Mouse (Mus musculus) heart, embryonic 16.5 days (tissue): ENCODE results near the gene Acsl5. TPM values are rescaled to one million over a fixed set of nuclear protein-coding genes. Genes with fewer than 3 reads are reported as not detected.
A peak's percentile ranks its signal among the peaks of the same experiment; 100 is the strongest.

Source experiments
- ATAC-seq: fragments of 200-750 bp; cut with Nextera tagmentation; replicated peaks from 2 replicates; pipeline ENCODE4 v1.8.0; 2017; ENCODE audit warnings: moderate number of reproducible peaks; ENCODE audit not compliant: insufficient read depth, low FRiP score; ENCODE audit errors: extremely low read depth
- H3K27ac ChIP-seq: fragments of 300-500 bp; sonication (generic); 2 replicates; pipeline ENCODE4 v1.5.1; 2014; ENCODE audit warnings: mild to moderate bottlenecking, low read length, control low read depth, moderate library complexity
- H3K27me3 ChIP-seq: fragments of 300-500 bp; sonication (generic); 2 replicates; pipeline ENCODE4 v1.6.1; 2014; ENCODE audit warnings: low read length, mixed read lengths; ENCODE audit not compliant: control insufficient read depth, insufficient read depth
- H3K36me3 ChIP-seq: fragments of 300-500 bp; sonication (generic); 2 replicates; pipeline ENCODE4 v1.6.1; 2014; ENCODE audit not compliant: control insufficient read depth, insufficient read depth
- H3K4me1 ChIP-seq: fragments of 300-500 bp; sonication (generic); 2 replicates; pipeline ENCODE4 v1.6.1; 2014; ENCODE audit warnings: low read length, mixed read lengths; ENCODE audit not compliant: control insufficient read depth, insufficient read depth
- H3K4me2 ChIP-seq: fragments of 300-500 bp; sonication (generic); 2 replicates; pipeline ENCODE4 v1.6.1; 2014; ENCODE audit warnings: low read depth, mild to moderate bottlenecking, control low read depth, low read length
- H3K4me3 ChIP-seq: fragments of 300-500 bp; sonication (generic); 2 replicates; pipeline ENCODE4 v1.5.1; 2014; ENCODE audit warnings: mild to moderate bottlenecking, control low read depth, low read length
- H3K9ac ChIP-seq: fragments of 300-500 bp; sonication (generic); 2 replicates; pipeline ENCODE4 v1.6.1; 2014; ENCODE audit warnings: low read length, control low read depth
- H3K9me3 ChIP-seq: fragments of 300-500 bp; sonication (generic); replicated peaks from 2 replicates; pipeline ENCODE4 v1.6.1; 2016; ENCODE audit warnings: low read length; ENCODE audit not compliant: control insufficient read depth
- WGBS: fragments of 180-500 bp; shearing (Covaris S2); extraction: QIAGEN DNeasy Blood & Tissue Kit; methylation state at CpG from one replicate; pipeline ENCODE4 v1.1.7; 2014; 5-methylcytosine and 5-hydroxymethylcytosine counted together
- polyA plus RNA-seq: library from polyadenylated mRNA; unstranded; fragments of >200 nt; fragmentation: Nextera tagmentation; extraction: Ambion mirVana; gene quantifications from 2 replicates; pipeline ENCODE4 v1.2.1, GENCODE M21; 2015

Gene Acsl5
- polyA plus RNA-seq, 1 experiment from 2014 or later: 37.0 TPM

DNA sequence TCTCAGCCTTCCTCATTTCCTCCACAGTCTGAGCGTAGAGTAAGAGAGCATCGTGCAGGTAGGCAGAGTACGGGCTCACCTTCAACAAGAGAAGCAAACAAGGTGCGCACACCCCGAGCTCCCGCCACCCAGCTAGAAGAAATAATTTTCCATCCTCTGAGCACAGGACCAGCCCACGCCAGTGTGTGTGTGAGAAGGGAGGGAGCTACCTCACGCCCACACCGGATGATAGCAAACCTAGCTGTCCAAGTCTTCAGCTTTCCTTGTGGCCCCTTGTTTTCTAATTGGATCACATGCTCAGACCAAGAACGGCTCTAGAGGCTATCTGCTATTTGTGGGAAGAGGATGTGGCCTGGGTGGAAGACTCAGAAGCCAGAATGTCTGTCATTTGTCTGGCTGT, 20.7 kb upstream of the Acsl5 start:
- H3K36me3 ChIP-seq: no peaks in the 10 kb centered on the region
- 63% methylated on average over 10 of the region's 10 CpGs for WGBS
- H3K27me3 ChIP-seq: no peaks in the 10 kb centered on the region
- H3K4me2 ChIP-seq: no peak overlapping the region
- H3K9me3 ChIP-seq: no peaks in the 10 kb centered on the region
- H3K9ac ChIP-seq: no peak overlapping the region
- no peak overlapping the region for H3K4me3 ChIP-seq
- ATAC-seq: no peak
- H3K4me1 ChIP-seq: peaks cover 2% of the 10 kb centered on the region; the same call in 1 of the 2 replicates
- no peak overlapping the region for H3K27ac ChIP-seq

DNA sequence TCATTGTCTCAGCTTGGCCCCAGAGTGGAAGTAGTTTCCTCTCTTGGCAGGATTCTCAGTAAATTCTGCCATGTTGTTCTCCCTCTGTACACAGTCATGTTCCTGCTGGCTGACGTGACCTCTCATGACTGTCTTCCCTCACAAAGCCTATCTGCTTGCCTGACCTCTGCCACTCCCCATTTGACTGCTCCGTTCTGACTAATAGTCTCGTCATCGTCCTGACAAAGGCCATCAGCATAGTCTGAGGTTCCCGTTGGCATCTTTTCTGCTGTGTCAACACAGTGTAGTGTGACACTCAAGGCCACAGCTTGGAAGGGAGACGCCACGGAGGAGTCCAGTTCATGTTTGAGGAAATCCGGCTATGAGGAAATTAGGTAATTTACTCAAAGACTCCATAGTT, 19.6 kb upstream of the Acsl5 start:
- Histone ChIP-seq H3K27me3 (no peaks in the 10 kb centered on the region), H3K4me2 (no peak overlapping the region), H3K27ac (no peak overlapping the region), H3K36me3 (no peaks in the 10 kb centered on the region), H3K9ac (no peak overlapping the region), H3K9me3 (no peaks in the 10 kb centered on the region), H3K4me1 (peaks cover 2% of the 10 kb centered on the region; the same call in 1 of the 2 replicates), H3K4me3 (no peak overlapping the region)
- 34% methylated on average over 8 of the region's 8 CpGs for whole genome bisulfite sequencing
- ATAC-seq: peak; percentile 73

DNA sequence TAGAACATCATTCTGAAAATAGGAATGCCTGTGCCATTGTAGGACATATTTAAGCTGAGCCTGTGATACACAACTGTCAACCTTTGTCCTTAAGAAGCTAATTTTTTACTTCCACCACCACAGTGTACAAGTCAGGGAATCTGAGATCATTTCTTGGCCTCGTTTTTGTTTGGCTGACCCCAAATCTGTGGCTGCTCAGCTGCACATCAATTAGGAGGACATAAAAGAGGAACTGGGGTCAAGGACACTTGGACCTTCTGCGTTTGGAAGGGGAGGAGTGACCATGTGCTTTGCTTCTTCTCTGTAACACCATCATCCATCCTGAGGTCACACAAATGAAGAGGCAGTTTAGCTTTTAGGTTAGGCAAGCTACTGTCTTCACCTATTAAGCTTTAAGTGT, 15.7 kb upstream of the Acsl5 start:
- no peak overlapping the region for H3K9ac ChIP-seq
- ATAC-seq: no peak
- 42% methylated on average over 2 of the region's 2 CpGs for WGBS

GRCm38 (mm10) chr19:55236564-55236963, 15.2 kb upstream of the Acsl5 start:
- H3K9me3 ChIP-seq: no peaks in the 10 kb centered on the region
- no peak for ATAC-seq
- 70% methylated on average over 5 of the region's 5 CpGs for WGBS
- H3K4me2 ChIP-seq: no peak overlapping the region
- no peak overlapping the region for H3K9ac ChIP-seq
- H3K36me3 ChIP-seq: no peaks in the 10 kb centered on the region
- H3K27ac ChIP-seq: no peak overlapping the region
- H3K4me3 ChIP-seq: no peak overlapping the region
- H3K4me1 ChIP-seq: no peaks in the 10 kb centered on the region
- no peaks in the 10 kb centered on the region for H3K27me3 ChIP-seq

More for the DNA sequence above, 15.7 kb upstream of the Acsl5 start:
- H3K36me3 ChIP-seq: no peaks in the 10 kb centered on the region
- H3K27ac ChIP-seq: no peak overlapping the region
- no peaks in the 10 kb centered on the region for H3K9me3 ChIP-seq
- H3K27me3 ChIP-seq: no peaks in the 10 kb centered on the region
- peaks cover 2% of the 10 kb centered on the region; the same call in 1 of the 2 replicates for H3K4me1 ChIP-seq
- no peak overlapping the region for H3K4me3 ChIP-seq
- H3K4me2 ChIP-seq: no peak overlapping the region

DNA sequence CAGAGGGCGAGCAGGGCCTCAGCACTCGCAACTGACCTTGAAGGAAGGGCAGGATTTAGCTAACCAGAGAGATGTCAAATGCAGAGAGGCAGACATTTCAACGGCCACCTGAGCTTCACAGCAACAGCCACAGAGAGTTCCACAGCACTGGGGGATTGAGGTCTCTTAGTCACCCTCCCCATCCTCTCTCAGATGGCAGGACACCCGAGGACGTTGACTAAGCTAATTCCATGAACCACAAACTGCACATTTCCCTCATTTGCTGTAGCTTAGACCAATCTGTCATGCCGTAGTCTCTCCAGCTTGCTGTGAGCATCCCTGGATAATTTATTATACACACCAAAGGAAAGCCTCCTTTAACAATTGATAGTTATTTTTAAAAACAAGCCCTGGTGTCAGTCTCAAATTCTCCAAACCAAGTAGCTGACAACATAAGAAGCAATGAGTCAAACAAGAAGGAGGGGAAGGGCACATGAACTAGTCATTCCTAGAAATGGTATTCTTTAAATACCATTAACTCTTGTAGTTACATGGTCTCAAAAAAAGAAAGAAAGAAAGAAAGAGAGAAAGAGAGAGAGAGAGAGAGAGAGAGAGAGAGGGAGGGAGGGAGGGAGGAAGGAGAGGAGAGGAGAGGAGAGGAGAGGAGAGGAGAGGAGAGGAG, 11.8 kb upstream of the Acsl5 start:
- no peaks in the 10 kb centered on the region for H3K9me3 ChIP-seq

GRCm38 (mm10) chr19:55241186-55241645, 10.5 kb upstream of the Acsl5 start, which contains the start of gene Gucy2g:
Gucy2g (minus strand) TSS chr19:55241236.
- no peak within 1 kb of the TSS for H3K4me2 ChIP-seq
- no peak within 1 kb of the TSS for H3K9ac ChIP-seq
- no peak within 1 kb of the TSS for H3K4me3 ChIP-seq
- no peaks in the 10 kb centered on the region for H3K9me3 ChIP-seq
- no peaks in the 10 kb centered on the region for H3K27me3 ChIP-seq
- WGBS: 77% methylated on average over 6 of the region's 6 CpGs
- no peak for ATAC-seq
- H3K36me3 ChIP-seq: no peaks in the 10 kb centered on the region
- H3K4me1 ChIP-seq: peaks cover 12% of the 10 kb centered on the region
- no peak within 1 kb of the TSS for H3K27ac ChIP-seq

More for the DNA sequence above, 11.8 kb upstream of the Acsl5 start:
- no peak for ATAC-seq
- Histone ChIP-seq H3K9ac (no peak overlapping the region), H3K36me3 (no peaks in the 10 kb centered on the region), H3K4me1 (peaks cover 4% of the 10 kb centered on the region; the same call in 1 of the 2 replicates), H3K27me3 (no peaks in the 10 kb centered on the region), H3K4me3 (no peak overlapping the region), H3K27ac (no peak overlapping the region), H3K4me2 (no peak overlapping the region)
- 54% methylated on average over 6 of the region's 6 CpGs for WGBS

DNA sequence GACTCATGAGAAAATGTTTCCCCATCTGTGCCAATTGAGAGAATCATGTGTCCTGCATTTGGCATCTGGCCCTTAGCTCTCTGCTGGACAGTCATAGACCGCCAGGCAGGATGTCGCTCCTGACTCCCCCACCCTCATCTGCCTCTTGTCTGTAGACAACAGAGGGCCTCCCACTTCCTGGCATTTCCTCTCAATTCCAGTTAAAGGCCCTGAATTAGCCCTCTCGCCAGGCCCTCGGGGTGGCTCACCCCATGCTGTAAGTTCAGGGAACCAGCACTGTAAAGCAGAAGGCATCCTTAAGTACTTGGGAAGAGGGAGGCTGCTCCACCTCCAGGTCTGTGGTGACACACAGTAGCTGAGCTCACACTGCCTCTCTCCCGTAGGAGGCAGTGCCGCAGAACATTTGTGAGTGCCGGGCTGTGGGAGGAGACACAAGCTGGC, 6.9 kb upstream of the Acsl5 start:
- WGBS: 12% methylated on average over 7 of the region's 7 CpGs
- Histone ChIP-seq H3K4me2 (no peak overlapping the region), H3K9ac (no peak overlapping the region), H3K4me1 (peaks cover 12% of the 10 kb centered on the region), H3K27ac (peak overlapping the region; percentile 73), H3K27me3 (no peaks in the 10 kb centered on the region), H3K36me3 (no peaks in the 10 kb centered on the region), H3K4me3 (no peak overlapping the region), H3K9me3 (no peaks in the 10 kb centered on the region)
- ATAC-seq: peak; percentile 91

GRCm38 (mm10) chr19:55247563-55247962, 4.2 kb upstream of the Acsl5 start:
- Histone ChIP-seq H3K4me2 (no peak overlapping the region), H3K27ac (no peak overlapping the region), H3K9me3 (no peaks in the 10 kb centered on the region), H3K9ac (no peak overlapping the region), H3K36me3 (no peaks in the 10 kb centered on the region), H3K4me3 (no peak overlapping the region), H3K27me3 (no peaks in the 10 kb centered on the region), H3K4me1 (peaks cover 12% of the 10 kb centered on the region)
- ATAC-seq: no peak
- WGBS: 60% methylated on average over 5 of the region's 5 CpGs

DNA sequence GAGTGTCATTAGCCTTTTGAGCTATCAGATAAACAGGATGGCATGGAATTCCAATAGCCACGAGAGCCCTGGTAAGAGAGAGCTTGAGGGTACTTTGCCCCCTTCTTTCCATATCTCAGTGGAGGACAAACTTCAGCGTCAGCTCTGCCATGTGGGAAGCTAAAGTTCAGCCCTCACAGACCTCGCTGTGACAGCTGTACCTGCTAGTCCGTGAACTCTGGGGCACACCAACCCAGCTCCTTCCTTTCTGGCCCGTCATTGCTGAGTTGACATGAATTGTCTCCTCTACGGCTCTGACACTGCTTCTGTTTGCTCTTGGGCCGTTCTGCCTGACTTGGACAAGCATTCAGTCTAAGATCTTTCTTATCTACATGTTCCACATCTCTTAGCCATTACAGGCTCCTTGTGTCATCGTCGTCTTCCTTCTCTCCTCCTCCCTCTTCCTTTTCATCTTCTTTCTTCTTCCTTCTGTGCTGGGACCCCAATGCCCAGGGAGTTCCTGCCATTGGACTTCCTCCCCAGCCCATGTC, 3.7 kb upstream of the Acsl5 start:
- Histone ChIP-seq H3K4me1 (peaks cover 12% of the 10 kb centered on the region), H3K36me3 (no peaks in the 10 kb centered on the region), H3K4me3 (no peak overlapping the region), H3K27ac (no peak overlapping the region), H3K9me3 (no peaks in the 10 kb centered on the region), H3K9ac (no peak overlapping the region), H3K4me2 (no peak overlapping the region), H3K27me3 (no peaks in the 10 kb centered on the region)
- WGBS: 39% methylated on average over 9 of the region's 9 CpGs
- ATAC-seq: no peak
